Mouse (Mus musculus): ENCODE results near the gene Hpca. TPM values are rescaled to one million over a fixed set of nuclear protein-coding genes. Genes with fewer than 3 reads are reported as not detected.

Hpca gene
- not detected for total RNA-seq (2021)
- long read RNA-seq, experiment 1: 0 reads
- long read RNA-seq, experiment 2: 0 reads

- no peak for DNase-seq
These were observed at the start of gene Hpca for GRCm38 (mm10) chr4:129121569-129122086. Gene Hpca (minus strand): TSS chr4:129122036.

- DNase-seq: no peak
These were observed 39.9 kb upstream of the Hpca start for GRCm38 (mm10) chr4:129161581-129162255.

DNA sequence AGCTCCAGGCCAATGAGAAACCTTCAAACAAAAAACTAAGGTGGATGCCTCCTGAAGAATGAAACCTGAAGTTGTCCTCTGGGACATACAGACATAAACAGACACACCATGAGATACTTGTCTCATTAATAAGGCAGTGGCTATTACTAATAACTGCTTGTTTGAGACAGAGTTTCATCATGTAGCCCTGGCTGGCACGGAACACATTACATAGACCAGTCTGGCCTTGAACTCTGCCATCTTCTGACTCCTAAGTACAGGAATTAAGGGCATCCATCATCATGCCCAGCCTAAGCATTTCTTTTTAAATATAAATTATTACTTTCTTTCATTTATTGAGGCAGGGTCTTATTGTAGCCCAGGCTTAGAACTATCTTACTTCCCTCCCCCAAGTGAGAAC lies 39.2 kb upstream of the Hpca start:
- DNase-seq: no peak

DNA sequence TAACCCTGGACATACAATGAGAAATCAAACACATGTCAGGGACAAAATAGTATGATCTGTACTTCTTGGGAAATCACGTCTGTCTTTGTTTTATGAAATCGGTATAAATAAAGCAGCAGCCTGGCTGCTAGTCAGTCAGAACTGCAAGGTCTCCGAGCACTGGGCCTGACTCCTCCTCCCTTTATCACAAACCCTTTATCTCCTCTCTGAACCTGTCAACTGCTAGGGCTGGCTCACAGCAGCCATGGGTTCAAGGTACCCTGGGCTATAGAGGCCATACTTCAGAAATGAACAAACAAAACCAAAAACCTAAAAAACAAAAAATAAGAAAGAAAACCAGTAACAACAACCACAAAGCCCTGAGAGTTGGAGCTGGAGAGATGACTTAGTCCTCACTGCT lies 36.7 kb upstream of the Hpca start:
- no peak for DNase-seq

GRCm38 (mm10) chr4:129157541-129157940 lies 35.7 kb upstream of the Hpca start:
- no peak for DNase-seq

GRCm38 (mm10) chr4:129151276-129151811 lies 29.5 kb upstream of the Hpca start:
- no peak for DNase-seq

GRCm38 (mm10) chr4:129149321-129149720 lies 27.5 kb upstream of the Hpca start:
- no peak for DNase-seq

GRCm38 (mm10) chr4:129147552-129148103 lies 25.8 kb upstream of the Hpca start:
- DNase-seq: no peak

DNA sequence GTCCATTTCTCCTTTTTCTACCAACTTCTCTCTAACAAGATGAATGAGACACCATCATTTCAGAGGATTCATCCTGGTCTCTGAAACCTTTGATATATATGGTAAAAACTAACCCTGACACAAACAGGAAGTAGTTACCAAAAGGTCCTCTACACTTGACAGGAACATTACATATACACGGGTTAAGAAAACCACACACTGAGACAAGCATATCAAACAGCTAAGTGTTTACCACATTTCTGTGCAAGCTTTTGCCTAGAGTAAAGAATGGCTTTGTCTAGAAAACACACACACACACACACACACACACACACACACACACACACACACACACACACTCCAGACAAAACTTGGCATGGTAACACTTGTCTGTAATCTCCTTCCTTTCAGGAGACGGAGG lies 24.6 kb upstream of the Hpca start:
- DNase-seq: no peak

DNA sequence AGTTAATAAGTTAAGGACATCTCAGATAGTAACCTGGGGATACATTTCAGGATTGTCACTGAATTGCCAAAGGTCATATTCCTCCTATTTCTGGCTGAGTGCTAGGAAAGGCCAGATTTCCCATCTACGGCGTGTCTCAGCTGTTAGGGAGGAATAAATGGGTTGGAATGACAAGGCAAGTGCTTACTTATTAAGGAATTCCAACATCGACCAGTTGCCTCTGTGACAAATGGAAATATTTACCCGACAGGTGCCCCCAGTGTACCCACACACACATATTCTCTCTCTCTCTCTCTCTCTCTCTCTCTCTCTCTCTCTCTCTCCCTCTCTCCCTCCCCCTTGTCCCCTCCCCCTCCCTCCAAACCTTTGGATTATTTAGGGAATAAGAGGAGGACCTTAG lies 24.1 kb upstream of the Hpca start:
- no peak for DNase-seq

DNA sequence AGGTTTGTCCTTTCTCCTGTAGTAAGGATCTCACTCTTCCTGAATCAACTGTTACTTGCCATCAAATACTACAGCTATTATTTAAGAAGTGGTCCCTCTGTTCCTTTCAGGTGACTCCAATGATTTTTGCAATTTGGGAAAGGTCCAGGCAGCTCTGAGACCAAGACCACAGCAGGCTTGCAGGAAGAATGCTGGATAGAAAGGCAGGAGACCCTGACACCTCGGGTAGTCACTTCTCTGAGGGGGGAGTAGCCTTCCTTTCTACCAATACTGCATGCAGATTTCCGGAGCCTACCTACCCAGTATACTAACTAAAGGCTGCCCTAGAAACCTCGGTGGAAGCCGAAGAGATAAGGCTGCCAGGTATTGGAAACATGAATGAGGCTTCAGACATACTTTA lies 23.6 kb upstream of the Hpca start:
- DNase-seq: no peak

GRCm38 (mm10) chr4:129144401-129145367 lies 22.8 kb upstream of the Hpca start:
- DNase-seq: no peak

GRCm38 (mm10) chr4:129143509-129143908 lies 21.7 kb upstream of the Hpca start:
- DNase-seq: no peak

GRCm38 (mm10) chr4:129142439-129143045 lies 20.7 kb upstream of the Hpca start:
- DNase-seq: no peak

- peak; percentile 51 for DNase-seq
These were observed 20.0 kb upstream of the Hpca start for GRCm38 (mm10) chr4:129141560-129142438.

- DNase-seq: no peak
These were observed 19.0 kb upstream of the Hpca start for GRCm38 (mm10) chr4:129140808-129141207.

GRCm38 (mm10) chr4:129139642-129140041 lies 17.8 kb upstream of the Hpca start:
- no peak for DNase-seq

- no peak for DNase-seq
These were observed 15.8 kb upstream of the Hpca start for GRCm38 (mm10) chr4:129137392-129138321.

- no peak for DNase-seq
These were observed 14.9 kb upstream of the Hpca start, which contains the start of gene Fndc5 for GRCm38 (mm10) chr4:129136579-129137391. Gene Fndc5 (plus strand): TSS chr4:129136999.

All from gastrocnemius, postnatal 25 days (tissue).